Mouse (Mus musculus): ENCODE measurements at regions not wholly inside any gene's neighbourhood (a gene's known extent, or its start where the extent isn't known, plus 50 kb on each side); places are given as distances from the start of the nearest gene placed in this dataset.

GRCm38 (mm10) chr5:145635204-145635603 lies 50.7 kb upstream of the Cyp3a41b start:
- in situ Hi-C loops (cut with MseI, MboI): loop anchor here in 1 of 2 experiments (10.0 kb wide), 1 partner anchor 160 kb away; no protein-coding TSS in a partner anchor
